Comparison of ENCODE assay signal across 8 mouse cellular contexts in genomic region chr6:8511447-8511846, GRCm38 (mm10). TPM values are rescaled to one million over a fixed set of nuclear protein-coding genes. Genes with fewer than 3 reads are reported as not detected.
DNase-seq lines count a peak whose midpoint lies in the region; ATAC-seq and TF ChIP-seq lines count a peak whose summit lies in the region.

No protein-coding gene starts in this region.

- no peak for TF ChIP-seq POLR2A in kidney, adult 2 months (IDR thresholded peaks at IDR 0.05; ENCODE audit: low read depth, low read length)

- no peak for ATAC-seq in kidney, embryonic 15.5 days (replicated peaks; ENCODE audit: low FRiP score)
- ATAC-seq in hindbrain, postnatal 0 days = no peak
- ATAC-seq in neural tube, embryonic 13.5 days (ENCODE audit: low read depth) = no peak

- peak overlapping the region; percentile 76 for H3K4me3 ChIP-seq in kidney, embryonic 15.5 days (replicated peaks)
- H3K4me3 ChIP-seq in kidney, adult 2 months (ENCODE audit: insufficient read depth, low read depth, low read length) = no peak overlapping the region
- H3K4me3 ChIP-seq in hindbrain, postnatal 0 days (ENCODE audit: low read length) = peak overlapping the region; percentile 95
- H3K4me3 ChIP-seq in neural tube, embryonic 13.5 days = peak overlapping the region; percentile 95

- no peak overlapping the region for H3K27ac ChIP-seq in kidney, embryonic 15.5 days
- H3K27ac ChIP-seq in kidney, adult 2 months (ENCODE audit: insufficient read depth, low read depth, low read length) = no peak overlapping the region
- 0 out of 2 replicates have a peak overlapping the region, but pooled peaks have one; percentile 98 for H3K27ac ChIP-seq in hindbrain, postnatal 0 days
- peak overlapping the region; percentile 99; the same call in 1 of the 2 replicates for H3K27ac ChIP-seq in neural tube, embryonic 13.5 days (replicated peaks)

- peaks cover 16% of the 10 kb centered on the region for H3K4me1 ChIP-seq in kidney, embryonic 15.5 days
- H3K4me1 ChIP-seq in kidney, adult 2 months (ENCODE audit: control insufficient read depth, insufficient read depth, low read length) = peaks cover 3% of the 10 kb centered on the region; the same call in 1 of the 2 replicates
- H3K4me1 ChIP-seq in hindbrain, postnatal 0 days (ENCODE audit: insufficient read depth, low read length) = peaks cover 5% of the 10 kb centered on the region; the same call in 1 of the 2 replicates
- H3K4me1 ChIP-seq in neural tube, embryonic 13.5 days (replicated peaks) = peaks cover 37% of the 10 kb centered on the region

- H3K9me3 ChIP-seq in kidney, embryonic 15.5 days (replicated peaks) = no peaks in the 10 kb centered on the region
- H3K9me3 ChIP-seq in hindbrain, postnatal 0 days (ENCODE audit: low read length) = no peaks in the 10 kb centered on the region
- H3K9me3 ChIP-seq in neural tube, embryonic 13.5 days = no peaks in the 10 kb centered on the region

- H3K9ac ChIP-seq in kidney, embryonic 15.5 days = peak overlapping the region; percentile 93; the same call in 1 of the 2 replicates
- peak overlapping the region; percentile 90; the same call in 1 of the 2 replicates for H3K9ac ChIP-seq in hindbrain, postnatal 0 days (replicated peaks; ENCODE audit: low read length)
- peak overlapping the region; percentile 98 for H3K9ac ChIP-seq in neural tube, embryonic 13.5 days

- no peaks in the 10 kb centered on the region for H3K27me3 ChIP-seq in kidney, embryonic 15.5 days
- no peaks in the 10 kb centered on the region; the same call in 1 of the 2 replicates for H3K27me3 ChIP-seq in kidney, adult 2 months (replicated peaks; ENCODE audit: control insufficient read depth, insufficient read depth, low read length)
- H3K27me3 ChIP-seq in hindbrain, postnatal 0 days (ENCODE audit: insufficient read depth, low read length) = no peaks in the 10 kb centered on the region
- H3K27me3 ChIP-seq in neural tube, embryonic 13.5 days = no peaks in the 10 kb centered on the region

- TF ChIP-seq CTCF in kidney, adult 2 months (conservative IDR thresholded peaks at IDR 0.05; ENCODE audit: insufficient read depth, insufficient read length, low read depth, low read length) = no peak
- TF ChIP-seq CTCF in hindbrain, postnatal 0 days (IDR thresholded peaks at IDR 0.05; ENCODE audit: low read depth) = no peak

- WGBS in kidney, embryonic 15.5 days = 13% methylated on average over 3 of the region's 3 CpGs
- WGBS in kidney, adult 2 months = 43% methylated on average over 3 of the region's 3 CpGs
- 3% methylated on average over 3 of the region's 3 CpGs for WGBS in hindbrain, postnatal 0 days
- WGBS in neural tube, embryonic 13.5 days = 9% methylated on average over 3 of the region's 3 CpGs

- DNase-seq in kidney, adult 2 months = no peak
- DNase-seq in embryo, embryonic 11 days = peak; percentile 19
- DNase-seq in hindbrain, postnatal 0 days (ENCODE audit: low spot score) = peak; percentile 22
- no peak for DNase-seq in layer of hippocampus, adult 11-12 months (ENCODE audit: low spot score)
- DNase-seq in spleen, postnatal 4 days (ENCODE audit: low spot score in 2 of 2) = no peak
- DNase-seq in layer of hippocampus, postnatal 36 days = no peak

- no peaks in the 10 kb centered on the region for H3K36me3 ChIP-seq in kidney, embryonic 15.5 days
- H3K36me3 ChIP-seq in kidney, adult 2 months (ENCODE audit: control insufficient read depth, insufficient read depth, low read length) = no peaks in the 10 kb centered on the region
- no peaks in the 10 kb centered on the region for H3K36me3 ChIP-seq in hindbrain, postnatal 0 days (ENCODE audit: insufficient read depth, low read length)
- H3K36me3 ChIP-seq in neural tube, embryonic 13.5 days = no peaks in the 10 kb centered on the region

- peak overlapping the region; percentile 83 for H3K4me2 ChIP-seq in kidney, embryonic 15.5 days
- H3K4me2 ChIP-seq in hindbrain, postnatal 0 days (ENCODE audit: low read depth, low read length) = peak overlapping the region; percentile 68
- H3K4me2 ChIP-seq in neural tube, embryonic 13.5 days = peak overlapping the region; percentile 80

RNA-seq across cellular contexts. Expression of gene Glcci1, which starts 2.0 kb away (rescaled TPM):
- polyA plus RNA-seq in kidney, embryonic 15.5 days (2015; fragmentation: Nextera tagmentation; extraction: Ambion mirVana) = 9.4 and 11.3 TPM in 2 replicates
- 3.6 and 4.0 TPM in 2 replicates for polyA plus RNA-seq in kidney, adult 2 months (2012; rRNA removed)
- 23.1 and 32.2 TPM in 2 replicates for total RNA-seq in hindbrain, postnatal 0 days (2014; rRNA removed)
- 5.8 and 6.9 TPM in 2 replicates for polyA plus RNA-seq in hindbrain, postnatal 0 days (2015; fragmentation: Nextera tagmentation; extraction: Ambion mirVana)
- polyA plus RNA-seq in neural tube, embryonic 13.5 days (2015; fragmentation: Nextera tagmentation; extraction: Ambion mirVana) = 7.5 and 11.3 TPM in 2 replicates
- total RNA-seq in layer of hippocampus, postnatal 36 days (2021) = 10 to 100 TPM; 77.4 to 85.2 TPM

Comparison
In these comparisons a context has a peak if more than half of its experiments do, and no peak if none do; other contexts are left out.
1. H3K27ac ChIP-seq: peak in hindbrain, postnatal 0 days (single experiment) and neural tube, embryonic 13.5 days (single experiment); none in kidney, embryonic 15.5 days (single experiment) and kidney, adult 2 months (single experiment).
2. DNase-seq: peak in embryo, embryonic 11 days (single experiment) and hindbrain, postnatal 0 days (single experiment); none in kidney, adult 2 months (single experiment), layer of hippocampus, adult 11-12 months (single experiment), spleen, postnatal 4 days (0 of 2) and layer of hippocampus, postnatal 36 days (0 of 2).
3. Peak in every context shown above with its lines, with median percentiles within 50 percentile points of each other: H3K4me2 ChIP-seq and H3K9ac ChIP-seq.